In genomic region chr6:31190628-31191373, GRCm38 (mm10) we compare ENCODE assay signal across 10 mouse cellular contexts.
DNase-seq lines count a peak whose midpoint lies in the region; ATAC-seq and TF ChIP-seq lines count a peak whose summit lies in the region.
"Had no signal": no experiment of that assay in that cellular context is flagged by ENCODE, and none has a peak within 500 bp of the region (broad histone marks: within the 10 kb centered on the region; RNA-seq: fewer than 3 reads in every experiment).

No protein-coding gene starts in this region.

- POLR2A ChIA-PET in Patski (lab: Charles Lee) = no interaction called here

- no peaks in the 10 kb centered on the region for H3K9me3 ChIP-seq in hindbrain, embryonic 14.5 days (ENCODE audit: control insufficient read depth, low read length)
- no peaks in the 10 kb centered on the region for H3K9me3 ChIP-seq in hindbrain, embryonic 13.5 days
- no peaks in the 10 kb centered on the region for H3K9me3 ChIP-seq in lung, postnatal 0 days (ENCODE audit: low read length)
- no peaks in the 10 kb centered on the region for H3K9me3 ChIP-seq in forebrain, embryonic 11.5 days (ENCODE audit: control insufficient read depth, low read length)

- H3K4me2 ChIP-seq in hindbrain, embryonic 14.5 days (replicated peaks) = no peak overlapping the region
- H3K4me2 ChIP-seq in hindbrain, embryonic 13.5 days = no peak overlapping the region
- H3K4me2 ChIP-seq in lung, postnatal 0 days (replicated peaks; ENCODE audit: low read depth, low read length) = no peak overlapping the region
- no peak overlapping the region for H3K4me2 ChIP-seq in forebrain, embryonic 11.5 days (ENCODE audit: low read depth, low read length, severe bottlenecking)

- 55% methylated on average over 5 of the region's 5 CpGs for WGBS in hindbrain, embryonic 14.5 days
- 57% methylated on average over 5 of the region's 5 CpGs for WGBS in hindbrain, embryonic 13.5 days
- 34% methylated on average over 5 of the region's 5 CpGs for WGBS in lung, postnatal 0 days
- 51% methylated on average over 5 of the region's 5 CpGs for WGBS in forebrain, embryonic 11.5 days

- TF ChIP-seq EP300 in lung, postnatal 0 days (IDR thresholded peaks at IDR 0.05) = no peak

- H3K27me3 ChIP-seq in hindbrain, embryonic 14.5 days (ENCODE audit: control insufficient read depth, insufficient read depth, low read length) = no peaks in the 10 kb centered on the region
- no peaks in the 10 kb centered on the region for H3K27me3 ChIP-seq in hindbrain, embryonic 13.5 days
- no peaks in the 10 kb centered on the region for H3K27me3 ChIP-seq in Patski
- H3K27me3 ChIP-seq in lung, postnatal 0 days (replicated peaks; ENCODE audit: insufficient read depth, low read length) = no peaks in the 10 kb centered on the region
- H3K27me3 ChIP-seq in forebrain, embryonic 11.5 days (ENCODE audit: control insufficient read depth, insufficient read depth, low read length) = no peaks in the 10 kb centered on the region

- peak; percentile 81 for DNase-seq in hindbrain, embryonic 14.5 days (ENCODE audit: low spot score)
- DNase-seq in A20 (ENCODE audit: low read depth, low spot score) = peak; percentile 75
- DNase-seq in Patski (ENCODE audit: low read depth, low spot score) = no peak
- DNase-seq in lung, postnatal 0 days (ENCODE audit: low spot score) = peak; percentile 80
- DNase-seq in testis, postnatal 10 days (ENCODE audit: low spot score) = no peak
- no peak for DNase-seq in forebrain, embryonic 11.5 days (ENCODE audit: low spot score)
- DNase-seq in spleen, adult 12 weeks (ENCODE audit: low spot score) = no peak
- DNase-seq: heart, adult 18-20 months had no signal

- CTCF ChIA-PET in Patski (lab: Charles Lee) = interaction anchor here (0.6 to 1.5 kb wide), 5 partner anchors 11 to 128 kb away, joined by 3 to 5 read pairs (median 3); no protein-coding TSS in a partner anchor

- peak; percentile 57 for TF ChIP-seq CTCF in Patski (IDR thresholded peaks at IDR 0.05)
- peak; percentile 71 for TF ChIP-seq CTCF in lung, postnatal 0 days (IDR thresholded peaks at IDR 0.05)

- peaks cover 3% of the 10 kb centered on the region; the same call in 1 of the 2 replicates for H3K4me1 ChIP-seq in hindbrain, embryonic 14.5 days (replicated peaks; ENCODE audit: control insufficient read depth, insufficient read depth, low read length)
- 0 out of 2 replicates have a peak, but pooled peaks cover 3% of the 10 kb centered on the region for H3K4me1 ChIP-seq in hindbrain, embryonic 13.5 days (replicated peaks)
- no peaks in the 10 kb centered on the region for H3K4me1 ChIP-seq in lung, postnatal 0 days (ENCODE audit: insufficient read depth, low read depth, low read length)
- no peaks in the 10 kb centered on the region for H3K4me1 ChIP-seq in forebrain, embryonic 11.5 days (replicated peaks; ENCODE audit: control insufficient read depth, insufficient read depth, low read length)

- H3K27ac ChIP-seq in hindbrain, embryonic 14.5 days = no peak overlapping the region
- H3K27ac ChIP-seq in hindbrain, embryonic 13.5 days = no peak overlapping the region
- peak overlapping the region; percentile 15; the same call in 1 of the 2 replicates for H3K27ac ChIP-seq in lung, postnatal 0 days (ENCODE audit: low read length)
- H3K27ac ChIP-seq in forebrain, embryonic 11.5 days (ENCODE audit: low read depth, low read length) = no peak overlapping the region
- H3K27ac ChIP-seq: macrophage had no signal

- no peak overlapping the region for H3K4me3 ChIP-seq in hindbrain, embryonic 14.5 days (replicated peaks; ENCODE audit: low read length)
- no peak overlapping the region for H3K4me3 ChIP-seq in hindbrain, embryonic 13.5 days
- no peak overlapping the region for H3K4me3 ChIP-seq in lung, postnatal 0 days (ENCODE audit: low read depth, low read length)
- H3K4me3 ChIP-seq in forebrain, embryonic 11.5 days (ENCODE audit: low read depth, low read length) = no peak overlapping the region

- H3K36me3 ChIP-seq in hindbrain, embryonic 14.5 days (replicated peaks; ENCODE audit: control insufficient read depth, insufficient read depth) = no peaks in the 10 kb centered on the region
- no peaks in the 10 kb centered on the region for H3K36me3 ChIP-seq in hindbrain, embryonic 13.5 days
- H3K36me3 ChIP-seq in lung, postnatal 0 days (ENCODE audit: insufficient read depth, low read length) = no peaks in the 10 kb centered on the region
- H3K36me3 ChIP-seq in forebrain, embryonic 11.5 days (ENCODE audit: control insufficient read depth, insufficient read depth, low read length) = no peaks in the 10 kb centered on the region

- in situ Hi-C loops in Patski (cut with MboI; ENCODE audit: low pct_unique_long_range_greater_than_20kb) = loop anchor here (5.0 kb wide), 1 partner anchor 262 kb away; no protein-coding TSS in a partner anchor

- no peak for ATAC-seq in hindbrain, embryonic 14.5 days (ENCODE audit: low FRiP score)
- ATAC-seq in hindbrain, embryonic 13.5 days (ENCODE audit: low FRiP score) = no peak
- no peak for ATAC-seq in Patski
- ATAC-seq in lung, postnatal 0 days = peak; percentile 59
- ATAC-seq in forebrain, embryonic 11.5 days (replicated peaks; ENCODE audit: low FRiP score) = no peak

- no peak overlapping the region for H3K9ac ChIP-seq in hindbrain, embryonic 14.5 days
- no peak overlapping the region for H3K9ac ChIP-seq in hindbrain, embryonic 13.5 days
- no peak overlapping the region for H3K9ac ChIP-seq in lung, postnatal 0 days (replicated peaks; ENCODE audit: low read depth)
- no peak overlapping the region for H3K9ac ChIP-seq in forebrain, embryonic 11.5 days (ENCODE audit: low read length)

Comparison
In these comparisons a context has a peak if more than half of its experiments do, and no peak if none do; other contexts are left out.
1. DNase-seq: peak in hindbrain, embryonic 14.5 days (single experiment), A20 (single experiment) and lung, postnatal 0 days (single experiment); none in Patski (single experiment), testis, postnatal 10 days (single experiment), forebrain, embryonic 11.5 days (single experiment) and spleen, adult 12 weeks (single experiment).